Mouse (Mus musculus): ENCODE data around the gene Klf7. TPM values are rescaled to one million over a fixed set of nuclear protein-coding genes. Genes with fewer than 3 reads are reported as not detected.

Klf7 gene
- polyA plus RNA-seq, 1 experiment from 2014 or later, result 126 TPM

Small RNA genes within 50 kb of the gene (microRNA-seq; reads per million reads assigned to microRNA genes)
- 1.1 reads per million for gene Mir6899
